Mouse (Mus musculus) heart, embryonic 14.5 days (tissue): Measurements from ENCODE around the gene Ablim2. TPM values are rescaled to one million over a fixed set of nuclear protein-coding genes. Genes with fewer than 3 reads are reported as not detected.

Source experiments
- ATAC-seq: fragments of 200-750 bp; cut with Nextera tagmentation; 2 replicates; pipeline ENCODE4 v1.8.0; 2017; ENCODE audit warnings: low read depth, moderate TSS enrichment; ENCODE audit not compliant: insufficient number of reproducible peaks, insufficient read depth, low FRiP score
- H3K27ac ChIP-seq, 2 experiments: fragments of 200-500 bp in 1 of 2; fragments of 300-500 bp in 1 of 2; sonication (generic) in 1 of 2; replicated peaks in 1 of 2; 2 replicates each; pipeline ENCODE4 v1.5.1; 2012 to 2014; ENCODE audit warnings: low read depth in 2 of 2, low read length in 2 of 2, control low read depth in 1 of 2, mild to moderate bottlenecking in 1 of 2, mixed read lengths in 1 of 2; ENCODE audit not compliant: control insufficient read depth in 1 of 2, insufficient read depth in 1 of 2
- H3K27me3 ChIP-seq: fragments of 300-500 bp; sonication (generic); 2 replicates; pipeline ENCODE4 v1.6.1; 2014; ENCODE audit warnings: mild to moderate bottlenecking, low read length, control low read depth; ENCODE audit not compliant: control insufficient read depth, insufficient read depth
- H3K36me3 ChIP-seq: fragments of 300-500 bp; sonication (generic); 2 replicates; pipeline ENCODE4 v1.6.1; 2014; ENCODE audit warnings: mild to moderate bottlenecking, control low read depth, low read length, mixed read lengths; ENCODE audit not compliant: control insufficient read depth, insufficient read depth
- H3K4me1 ChIP-seq, 2 experiments: fragments of 200-500 bp in 1 of 2; fragments of 300-500 bp in 1 of 2; sonication (generic) in 1 of 2; 2 replicates each; pipeline ENCODE4 v1.6.1; 2012 to 2014; ENCODE audit warnings: low read length in 2 of 2, control low read depth in 1 of 2, mixed read lengths in 1 of 2; ENCODE audit not compliant: control insufficient read depth in 2 of 2, insufficient read depth in 2 of 2
- H3K4me2 ChIP-seq: fragments of 300-500 bp; sonication (generic); 2 replicates; pipeline ENCODE4 v1.6.1; 2014; ENCODE audit warnings: mild to moderate bottlenecking, low read length
- H3K4me3 ChIP-seq, 2 experiments: fragments of 200-500 bp in 1 of 2; fragments of 300-500 bp in 1 of 2; sonication (generic) in 1 of 2; 2 replicates each; pipeline ENCODE4 v1.5.1; 2012 to 2014; ENCODE audit warnings: low read length in 2 of 2, mild to moderate bottlenecking in 2 of 2, control low read depth in 1 of 2, low read depth in 1 of 2, moderate library complexity in 1 of 2; ENCODE audit not compliant: control insufficient read depth in 1 of 2, insufficient read depth in 1 of 2
- H3K9ac ChIP-seq: fragments of 300-500 bp; sonication (generic); 2 replicates; pipeline ENCODE4 v1.6.1; 2014; ENCODE audit warnings: mild to moderate bottlenecking, low read length
- H3K9me3 ChIP-seq: fragments of 300-500 bp; sonication (generic); 2 replicates; pipeline ENCODE4 v1.6.1; 2016; ENCODE audit warnings: low read length, control low read depth; ENCODE audit not compliant: control insufficient read depth
- WGBS: fragments of 180-500 bp; shearing (Covaris S2); extraction: QIAGEN DNeasy Blood & Tissue Kit; methylation state at CpG from one replicate; pipeline ENCODE4 v1.1.7; 2014; 5-methylcytosine and 5-hydroxymethylcytosine counted together
- polyA plus RNA-seq: library from polyadenylated mRNA; unstranded; fragments of >200 nt; fragmentation: Nextera tagmentation; extraction: Ambion mirVana; gene quantifications from 2 replicates; pipeline ENCODE4 v1.2.1, GENCODE M21; 2014

Gene Ablim2
- polyA plus RNA-seq, 1 experiment from 2014 or later: 4.0 TPM

- peaks cover 3% of the 10 kb centered on the region; the same call in 1 of the 2 replicates for H3K27me3 ChIP-seq
- no peak for ATAC-seq
- H3K4me1 ChIP-seq: peaks cover 12 to 20% of the 10 kb centered on the region in 2 experiments
- no peak overlapping the region for H3K27ac ChIP-seq
- H3K4me2 ChIP-seq: no peak overlapping the region
- no peaks in the 10 kb centered on the region for H3K36me3 ChIP-seq
- no peak overlapping the region for H3K9ac ChIP-seq
- WGBS: 61% methylated on average over 15 of the region's 15 CpGs
- H3K4me3 ChIP-seq: no peak overlapping the region
- no peaks in the 10 kb centered on the region for H3K9me3 ChIP-seq
These were observed 56.8 kb downstream of the Ablim2 start for GRCm38 (mm10) chr5:35814334-35814941.

DNA sequence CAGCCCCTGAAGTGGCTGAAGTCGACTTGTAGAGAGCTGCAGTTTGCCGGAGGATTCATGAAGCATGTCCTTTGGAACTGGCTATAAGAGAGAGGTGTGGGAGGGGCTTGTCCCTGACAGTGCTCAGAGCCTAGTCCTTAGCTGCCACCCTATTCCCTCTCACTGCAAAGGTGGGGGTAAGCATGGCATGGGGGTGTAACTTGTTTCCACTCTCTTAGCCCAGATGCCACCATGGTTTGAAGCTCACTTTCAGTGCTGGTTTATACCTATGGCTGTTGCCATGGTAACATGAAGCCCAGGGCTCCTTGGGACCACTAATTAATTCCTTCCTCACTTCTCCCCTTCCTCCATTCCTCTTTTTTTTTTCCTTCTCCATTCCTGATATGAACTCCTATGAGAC lies 57.4 kb downstream of the Ablim2 start:
- no peaks in the 10 kb centered on the region for H3K9me3 ChIP-seq
- H3K27me3 ChIP-seq: peaks cover 3% of the 10 kb centered on the region; the same call in 1 of the 2 replicates
- no peak overlapping the region for H3K4me2 ChIP-seq
- H3K27ac ChIP-seq: no peak overlapping the region
- ATAC-seq: no peak
- no peaks in the 10 kb centered on the region for H3K36me3 ChIP-seq
- no peak overlapping the region for H3K4me3 ChIP-seq
- peaks cover 12 to 20% of the 10 kb centered on the region in 2 experiments for H3K4me1 ChIP-seq
- no peak overlapping the region for H3K9ac ChIP-seq
- 30% methylated on average over 2 of the region's 2 CpGs for WGBS

DNA sequence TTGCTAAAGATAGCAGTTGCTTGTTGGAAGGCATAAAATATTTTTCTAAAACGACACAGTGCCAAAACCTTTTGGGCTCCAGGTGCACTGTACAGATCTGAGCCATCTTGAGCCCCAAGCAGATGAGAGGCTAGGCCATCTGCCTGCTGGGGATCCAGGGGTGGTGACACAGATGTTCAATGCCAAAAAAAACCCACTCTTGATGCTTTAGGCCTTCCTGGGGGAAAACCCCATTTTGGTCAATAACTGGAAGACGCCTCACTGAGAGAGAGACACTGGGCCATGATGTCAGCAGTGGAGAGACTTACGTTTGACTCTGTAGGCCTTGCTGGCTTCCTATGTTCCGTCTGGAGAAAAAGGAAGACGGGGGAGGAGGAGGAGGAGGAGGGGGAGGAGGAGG lies 59.6 kb downstream of the Ablim2 start:
- Histone ChIP-seq H3K27ac (no peak overlapping the region), H3K4me3 (no peak overlapping the region), H3K9me3 (no peaks in the 10 kb centered on the region), H3K36me3 (no peaks in the 10 kb centered on the region), H3K4me1 (peaks cover 0 to 8% of the 10 kb centered on the region in 2 experiments; a peak in 3 of 4 replicates), H3K9ac (no peak overlapping the region), H3K27me3 (peaks cover 3% of the 10 kb centered on the region; the same call in 1 of the 2 replicates), H3K4me2 (no peak overlapping the region)
- 66% methylated on average over 3 of the region's 5 CpGs for WGBS
- no peak for ATAC-seq

DNA sequence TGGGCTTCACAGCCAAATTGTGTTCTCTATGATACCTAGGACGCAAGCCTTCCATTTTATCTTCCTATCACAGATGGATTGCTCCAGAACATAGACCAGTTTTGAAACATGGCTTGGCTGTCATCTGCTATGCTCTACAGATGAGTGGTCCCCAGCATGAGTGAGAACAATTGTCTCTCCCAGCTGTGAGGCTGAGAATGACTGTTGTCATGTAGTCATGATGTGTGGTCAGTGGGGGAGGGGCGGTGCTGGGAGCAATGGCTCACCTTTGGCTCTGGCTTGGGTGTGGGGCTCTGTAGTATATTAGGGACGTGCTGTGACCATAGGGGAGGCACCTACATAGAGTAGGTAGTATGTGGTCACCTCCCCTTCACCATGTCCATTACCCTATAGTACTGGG lies 60.2 kb downstream of the Ablim2 start:
- H3K4me3 ChIP-seq: no peak overlapping the region
- H3K9me3 ChIP-seq: no peaks in the 10 kb centered on the region
- no peaks in the 10 kb centered on the region for H3K36me3 ChIP-seq
- 82% methylated on average over 3 of the region's 3 CpGs for WGBS
- peaks cover 3% of the 10 kb centered on the region; the same call in 1 of the 2 replicates for H3K27me3 ChIP-seq
- H3K9ac ChIP-seq: no peak overlapping the region
- no peak overlapping the region for H3K4me2 ChIP-seq
- H3K27ac ChIP-seq: no peak overlapping the region
- no peak for ATAC-seq
- H3K4me1 ChIP-seq: peaks cover 0 to 6% of the 10 kb centered on the region in 2 experiments; a peak in 1 of 4 replicates

DNA sequence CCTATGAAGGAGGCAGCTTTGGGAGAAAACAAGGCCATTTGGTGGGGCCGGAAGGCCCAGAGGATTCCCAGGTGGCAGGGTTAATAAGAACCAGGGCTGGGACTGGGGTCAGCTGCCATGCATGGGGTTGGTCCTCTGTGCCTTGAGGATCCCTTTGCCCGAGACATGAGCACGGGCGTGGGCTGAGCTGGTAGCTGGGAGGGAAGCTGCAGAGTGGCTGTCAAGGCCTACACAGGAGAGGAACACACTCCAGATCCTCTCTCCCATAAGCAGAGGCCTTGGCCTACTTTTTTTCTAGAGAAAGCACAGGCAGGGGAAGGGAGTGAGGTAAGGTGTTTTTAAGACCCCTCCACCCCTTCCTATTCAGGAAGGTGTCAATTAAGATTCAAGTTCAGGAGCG lies 65.0 kb downstream of the Ablim2 start:
- no peak overlapping the region for H3K9ac ChIP-seq
- peaks cover 0 to 3% of the 10 kb centered on the region in 2 experiments; a peak in 2 of 4 replicates for H3K4me1 ChIP-seq
- 81% methylated on average over 5 of the region's 5 CpGs for WGBS
- no peak overlapping the region for H3K4me2 ChIP-seq
- H3K27me3 ChIP-seq: no peaks in the 10 kb centered on the region
- no peaks in the 10 kb centered on the region for H3K36me3 ChIP-seq
- no peak for ATAC-seq
- H3K4me3 ChIP-seq: no peak overlapping the region
- H3K9me3 ChIP-seq: no peaks in the 10 kb centered on the region
- H3K27ac ChIP-seq: no peak overlapping the region

DNA sequence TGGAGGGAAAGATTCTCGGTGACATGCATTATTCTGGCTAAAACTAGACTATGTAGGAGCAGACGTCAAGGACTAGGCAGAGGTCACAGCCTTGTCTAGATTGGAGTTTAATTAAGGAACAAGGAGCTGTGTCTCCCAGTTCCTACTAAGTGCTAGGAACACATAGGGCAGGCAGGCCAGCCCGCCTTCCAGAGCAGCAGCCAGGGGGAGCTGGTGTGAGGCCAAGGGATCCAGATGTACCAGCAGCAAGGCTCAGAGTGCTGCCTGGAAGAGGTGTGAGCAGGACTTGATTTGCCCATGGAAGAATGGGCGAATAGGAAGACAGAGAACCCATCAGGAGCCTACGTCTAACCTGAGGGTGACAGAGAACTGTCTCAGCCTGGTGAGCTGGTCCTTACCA lies 68.8 kb downstream of the Ablim2 start:
- no peak overlapping the region for H3K27ac ChIP-seq
- ATAC-seq: no peak
- no peaks in the 10 kb centered on the region for H3K9me3 ChIP-seq
- H3K9ac ChIP-seq: no peak overlapping the region
- peaks cover 3% of the 10 kb centered on the region in 2 experiments; a peak in 2 of 4 replicates for H3K4me1 ChIP-seq
- H3K4me3 ChIP-seq: no peak overlapping the region
- no peaks in the 10 kb centered on the region for H3K36me3 ChIP-seq
- H3K27me3 ChIP-seq: no peaks in the 10 kb centered on the region
- no peak overlapping the region for H3K4me2 ChIP-seq
- WGBS: 68% methylated on average over 5 of the region's 5 CpGs

- H3K9ac ChIP-seq: peak overlapping the region; percentile 3; the same call in 1 of the 2 replicates
- ATAC-seq: no peak
- WGBS: 42% methylated on average over 14 of the region's 14 CpGs
These were observed 69.4 kb downstream of the Ablim2 start for GRCm38 (mm10) chr5:35827075-35827474.

GRCm38 (mm10) chr5:35827856-35828255 lies 70.2 kb downstream of the Ablim2 start:
- no peak overlapping the region for H3K27ac ChIP-seq
- no peaks in the 10 kb centered on the region for H3K36me3 ChIP-seq
- peaks cover 3% of the 10 kb centered on the region in 2 experiments; a peak in 2 of 4 replicates for H3K4me1 ChIP-seq
- H3K9me3 ChIP-seq: no peaks in the 10 kb centered on the region
- no peak for ATAC-seq
- no peak overlapping the region for H3K4me3 ChIP-seq
- WGBS: 68% methylated on average over 5 of the region's 5 CpGs
- H3K4me2 ChIP-seq: no peak overlapping the region
- no peak overlapping the region for H3K9ac ChIP-seq
- H3K27me3 ChIP-seq: no peaks in the 10 kb centered on the region

More at GRCm38 (mm10) chr5:35827075-35827474, 69.4 kb downstream of the Ablim2 start:
- Histone ChIP-seq H3K4me3 (no peak overlapping the region), H3K27ac (no peak overlapping the region), H3K4me2 (no peak overlapping the region), H3K4me1 (peaks cover 3% of the 10 kb centered on the region in 2 experiments; a peak in 2 of 4 replicates), H3K9me3 (no peaks in the 10 kb centered on the region), H3K27me3 (no peaks in the 10 kb centered on the region), H3K36me3 (no peaks in the 10 kb centered on the region)
